Mouse (Mus musculus) ES-Bruce4 (cell line): Measurements from ENCODE around the gene Nrp1. TPM values are rescaled to one million over a fixed set of nuclear protein-coding genes. Genes with fewer than 3 reads are reported as not detected.

Source experiments
- H3K27ac ChIP-seq: 2 replicates; pipeline ENCODE4 v1.5.1; 2012; ENCODE audit warnings: low read length, inconsistent platforms; ENCODE audit not compliant: insufficient read depth
- H3K27me3 ChIP-seq: 2 replicates; pipeline ENCODE4 v1.6.1; 2012; ENCODE audit warnings: mild to moderate bottlenecking, low read length, inconsistent platforms; ENCODE audit not compliant: control insufficient read depth, poor library complexity, insufficient read depth, severe bottlenecking
- H3K36me3 ChIP-seq: 2 replicates; pipeline ENCODE4 v1.6.1; 2012; ENCODE audit warnings: inconsistent platforms, mild to moderate bottlenecking, low read length, moderate library complexity; ENCODE audit not compliant: control insufficient read depth, poor library complexity, insufficient read depth, severe bottlenecking
- H3K4me1 ChIP-seq: one replicate; pipeline ENCODE4 v1.8.1; 2011; ENCODE audit warnings: low read length; ENCODE audit not compliant: control insufficient read depth, insufficient read depth
- H3K4me3 ChIP-seq: 2 replicates; pipeline ENCODE4 v1.5.1; 2011; ENCODE audit warnings: low read depth, mild to moderate bottlenecking, low read length
- H3K9ac ChIP-seq: 2 replicates; pipeline ENCODE4 v1.6.1; 2012; ENCODE audit warnings: low read depth, mild to moderate bottlenecking, inconsistent platforms; ENCODE audit not compliant: poor library complexity, severe bottlenecking
- H3K9me3 ChIP-seq: replicated peaks from 2 replicates; pipeline ENCODE4 v1.6.1; 2012; ENCODE audit warnings: mild to moderate bottlenecking, low read length, inconsistent platforms; ENCODE audit not compliant: control insufficient read depth, poor library complexity, insufficient read depth, severe bottlenecking
- CTCF ChIP-seq: IDR thresholded peaks from one replicate; pipeline ENCODE4 v1.8.1; 2011; ENCODE audit warnings: low read depth, low read length
- EP300 ChIP-seq: IDR thresholded peaks from 2 replicates; pipeline ENCODE4 v1.6.1; 2011; ENCODE audit warnings: low read depth, low read length; ENCODE audit not compliant: insufficient read depth
- POLR2A ChIP-seq: IDR thresholded peaks from one replicate; pipeline ENCODE4 v1.8.1; 2011; ENCODE audit warnings: low read length; ENCODE audit not compliant: insufficient read depth
- polyA plus RNA-seq: library from polyadenylated mRNA; stranded (reverse); fragments of >200 nt; gene quantifications from 2 replicates; pipeline ENCODE4 v1.2.4, GENCODE M21; 2011; ENCODE audit warnings: low read depth; ENCODE audit not compliant: missing spikeins, insufficient read depth, insufficient read length

The Nrp1 gene
- polyA plus RNA-seq, 1 experiment, result 0.40 TPM

GRCm38 (mm10) chr8:128415730-128416684 lies 57.6 kb downstream of the Nrp1 start:
- Histone ChIP-seq H3K4me1 (no peaks in the 10 kb centered on the region), H3K27me3 (no peaks in the 10 kb centered on the region), H3K27ac (no peak overlapping the region), H3K4me3 (no peak overlapping the region), H3K9ac (no peak overlapping the region), H3K36me3 (no peaks in the 10 kb centered on the region), H3K9me3 (no peaks in the 10 kb centered on the region)
- TF ChIP-seq EP300 (no peak), CTCF (no peak), POLR2A (no peak)

GRCm38 (mm10) chr8:128416896-128417295 lies 58.5 kb downstream of the Nrp1 start:
- no peaks in the 10 kb centered on the region for H3K27me3 ChIP-seq
- H3K4me1 ChIP-seq, result no peaks in the 10 kb centered on the region
- H3K36me3 ChIP-seq, result no peaks in the 10 kb centered on the region
- no peak overlapping the region for H3K9ac ChIP-seq
- TF ChIP-seq CTCF (no peak), POLR2A (no peak), EP300 (no peak)
- H3K4me3 ChIP-seq, result no peak overlapping the region
- no peaks in the 10 kb centered on the region for H3K9me3 ChIP-seq
- H3K27ac ChIP-seq, result no peak overlapping the region

- no peaks in the 10 kb centered on the region for H3K36me3 ChIP-seq
- TF ChIP-seq POLR2A, result no peak
- no peak for TF ChIP-seq CTCF
- TF ChIP-seq EP300, result no peak
- no peak overlapping the region for H3K27ac ChIP-seq
- no peaks in the 10 kb centered on the region for H3K27me3 ChIP-seq
- H3K9ac ChIP-seq, result no peak overlapping the region
- no peaks in the 10 kb centered on the region for H3K4me1 ChIP-seq
- H3K4me3 ChIP-seq, result no peak overlapping the region
- H3K9me3 ChIP-seq, result no peaks in the 10 kb centered on the region
These were observed 59.8 kb downstream of the Nrp1 start for GRCm38 (mm10) chr8:128417956-128418796.

GRCm38 (mm10) chr8:128419984-128420383 lies 61.6 kb downstream of the Nrp1 start:
- no peak overlapping the region for H3K27ac ChIP-seq
- no peaks in the 10 kb centered on the region for H3K27me3 ChIP-seq
- H3K9ac ChIP-seq, result no peak overlapping the region
- no peaks in the 10 kb centered on the region for H3K4me1 ChIP-seq
- no peaks in the 10 kb centered on the region for H3K36me3 ChIP-seq
- no peak for TF ChIP-seq POLR2A
- TF ChIP-seq CTCF, result no peak
- no peak for TF ChIP-seq EP300
- H3K9me3 ChIP-seq, result no peaks in the 10 kb centered on the region
- H3K4me3 ChIP-seq, result no peak overlapping the region

- Histone ChIP-seq H3K27ac (no peak overlapping the region), H3K36me3 (no peaks in the 10 kb centered on the region), H3K9me3 (no peaks in the 10 kb centered on the region), H3K4me3 (no peak overlapping the region), H3K9ac (no peak overlapping the region), H3K27me3 (no peaks in the 10 kb centered on the region), H3K4me1 (no peaks in the 10 kb centered on the region)
- TF ChIP-seq POLR2A (no peak), EP300 (no peak), CTCF (no peak)
These were observed 62.0 kb downstream of the Nrp1 start for GRCm38 (mm10) chr8:128420402-128420801.
